ENCODE assay signal across 10 mouse cellular contexts in genomic region chr19:46490634-46491033, GRCm38 (mm10). TPM values are rescaled to one million over a fixed set of nuclear protein-coding genes. Genes with fewer than 3 reads are reported as not detected.
DNase-seq lines count a peak whose midpoint lies in the region; ATAC-seq lines count a peak whose summit lies in the region.
"Had no signal": no experiment of that assay in that cellular context is flagged by ENCODE, and none has a peak within 500 bp of the region (broad histone marks: within the 10 kb centered on the region; RNA-seq: fewer than 3 reads in every experiment).

No protein-coding gene starts in this region.

- H3K4me3 ChIP-seq in neural tube, embryonic 12.5 days: no peak overlapping the region
- H3K4me3 ChIP-seq in neural tube, embryonic 15.5 days (replicated peaks): no peak overlapping the region
- no peak overlapping the region for H3K4me3 ChIP-seq in heart, embryonic 16.5 days (ENCODE audit: low read length)
- H3K4me3 ChIP-seq in stomach, embryonic 15.5 days (replicated peaks): no peak overlapping the region

- DNase-seq in gastrocnemius, postnatal 10 days: peak; percentile 49
- no peak for DNase-seq in gastrocnemius, adult 18-20 months (ENCODE audit: low spot score)
- no peak for DNase-seq in cerebellum, adult 18-20 months

- no peak for ATAC-seq in neural tube, embryonic 12.5 days (ENCODE audit: low FRiP score, low read depth)
- ATAC-seq in neural tube, embryonic 15.5 days (ENCODE audit: low FRiP score): no peak
- ATAC-seq in heart, embryonic 16.5 days (replicated peaks; ENCODE audit: extremely low read depth, insufficient read depth, low FRiP score): peak; percentile 44
- ATAC-seq in stomach, embryonic 15.5 days (ENCODE audit: insufficient read depth, low FRiP score, low read depth): 0 out of 2 replicates have a peak, but pooled peaks have one; percentile 32
- no peak for ATAC-seq in megakaryocyte progenitor cell, adult 5-6 weeks (replicated peaks; ENCODE audit: poor library complexity)
- ATAC-seq: Patski had no signal

- no peaks in the 10 kb centered on the region for H3K27me3 ChIP-seq in neural tube, embryonic 12.5 days (replicated peaks)
- H3K27me3 ChIP-seq in neural tube, embryonic 15.5 days (replicated peaks): no peaks in the 10 kb centered on the region
- no peaks in the 10 kb centered on the region for H3K27me3 ChIP-seq in heart, embryonic 16.5 days (ENCODE audit: control insufficient read depth, insufficient read depth, low read length)
- H3K27me3 ChIP-seq in stomach, embryonic 15.5 days (replicated peaks): no peaks in the 10 kb centered on the region
- H3K27me3 ChIP-seq: Patski had no signal

- peaks cover 5% of the 10 kb centered on the region; the same call in 1 of the 2 replicates for H3K4me1 ChIP-seq in neural tube, embryonic 12.5 days
- H3K4me1 ChIP-seq in neural tube, embryonic 15.5 days: no peaks in the 10 kb centered on the region
- peaks cover 26% of the 10 kb centered on the region for H3K4me1 ChIP-seq in heart, embryonic 16.5 days (ENCODE audit: control insufficient read depth, insufficient read depth, low read length)
- peaks cover 7% of the 10 kb centered on the region for H3K4me1 ChIP-seq in stomach, embryonic 15.5 days

- 0% methylated on average over 2 of the region's 2 CpGs for WGBS in neural tube, embryonic 12.5 days
- 6% methylated on average over 2 of the region's 2 CpGs for WGBS in neural tube, embryonic 15.5 days
- WGBS in heart, embryonic 16.5 days: 0% methylated on average over 2 of the region's 2 CpGs
- WGBS in stomach, embryonic 15.5 days: 9% methylated on average over 2 of the region's 2 CpGs

- H3K36me3 ChIP-seq in neural tube, embryonic 12.5 days: peaks cover 23% of the 10 kb centered on the region
- H3K36me3 ChIP-seq in neural tube, embryonic 15.5 days: peaks cover 12% of the 10 kb centered on the region; the same call in 1 of the 2 replicates
- H3K36me3 ChIP-seq in heart, embryonic 16.5 days (ENCODE audit: control insufficient read depth, insufficient read depth): no peaks in the 10 kb centered on the region
- peaks cover 3% of the 10 kb centered on the region; the same call in 1 of the 2 replicates for H3K36me3 ChIP-seq in stomach, embryonic 15.5 days

- H3K4me2 ChIP-seq in neural tube, embryonic 12.5 days (replicated peaks): no peak overlapping the region; the same call in 1 of the 2 replicates
- no peak overlapping the region for H3K4me2 ChIP-seq in neural tube, embryonic 15.5 days
- H3K4me2 ChIP-seq in heart, embryonic 16.5 days (ENCODE audit: low read depth, low read length): no peak overlapping the region
- H3K4me2 ChIP-seq in stomach, embryonic 15.5 days: no peak overlapping the region

- H3K9ac ChIP-seq in neural tube, embryonic 12.5 days: no peak overlapping the region
- no peak overlapping the region for H3K9ac ChIP-seq in neural tube, embryonic 15.5 days (replicated peaks)
- no peak overlapping the region for H3K9ac ChIP-seq in heart, embryonic 16.5 days (ENCODE audit: low read length)
- H3K9ac ChIP-seq in stomach, embryonic 15.5 days: no peak overlapping the region

- peak overlapping the region; percentile 15; the same call in 1 of the 2 replicates for H3K27ac ChIP-seq in neural tube, embryonic 12.5 days
- H3K27ac ChIP-seq in neural tube, embryonic 15.5 days (replicated peaks): no peak overlapping the region
- H3K27ac ChIP-seq in heart, embryonic 16.5 days (ENCODE audit: low read length): no peak overlapping the region
- no peak overlapping the region for H3K27ac ChIP-seq in stomach, embryonic 15.5 days
- H3K27ac ChIP-seq: macrophage had no signal

- H3K9me3 ChIP-seq in neural tube, embryonic 12.5 days: no peaks in the 10 kb centered on the region
- 0 out of 2 replicates have a peak, but pooled peaks cover 3% of the 10 kb centered on the region for H3K9me3 ChIP-seq in neural tube, embryonic 15.5 days (replicated peaks)
- no peaks in the 10 kb centered on the region for H3K9me3 ChIP-seq in heart, embryonic 16.5 days (replicated peaks; ENCODE audit: control insufficient read depth, low read length)
- no peaks in the 10 kb centered on the region for H3K9me3 ChIP-seq in stomach, embryonic 15.5 days

RNA-seq across cellular contexts. Expression of gene Trim8, which starts 10.9 kb away (rescaled TPM):
- 10 to 100 TPM; 26.1 to 29.7 TPM for total RNA-seq in gastrocnemius, postnatal 10 days (2021)
- 10 to 100 TPM; 17.6 to 22.5 TPM for total RNA-seq in gastrocnemius, adult 18-20 months (2021)
- 39.1 and 43.0 TPM in 2 replicates for polyA plus RNA-seq in neural tube, embryonic 12.5 days (2016; fragmentation: Nextera tagmentation; extraction: Ambion mirVana)
- 23.5 and 25.5 TPM in 2 replicates for polyA plus RNA-seq in neural tube, embryonic 15.5 days (2015; fragmentation: Nextera tagmentation; extraction: Ambion mirVana)
- 17.0 and 19.4 TPM in 2 replicates for polyA plus RNA-seq in heart, embryonic 16.5 days (2015; fragmentation: Nextera tagmentation; extraction: Ambion mirVana)
- polyA plus RNA-seq in stomach, embryonic 15.5 days (2015; fragmentation: Nextera tagmentation; extraction: Ambion mirVana): 20.4 and 20.9 TPM in 2 replicates
- 9.7 and 18.0 TPM in 2 replicates for total RNA-seq in megakaryocyte progenitor cell, adult 5-6 weeks (2015)
- 12.8 and 12.9 TPM in 2 replicates for total RNA-seq in megakaryocyte progenitor cell, adult 5-6 weeks (2017)

Comparison
In these comparisons a context has a peak if more than half of its experiments do, and no peak if none do; other contexts are left out.
1. ATAC-seq: peak in heart, embryonic 16.5 days (single experiment) and stomach, embryonic 15.5 days (single experiment); none in neural tube, embryonic 12.5 days (single experiment), neural tube, embryonic 15.5 days (single experiment) and megakaryocyte progenitor cell, adult 5-6 weeks (single experiment).